Mouse (Mus musculus): ENCODE data around the gene St14.

- TF ChIP-seq CTCF (IDR thresholded peaks at IDR 0.05), result peak; percentile 87
- TF ChIP-seq EP300 (IDR thresholded peaks at IDR 0.05), result no peak
Measured at GRCm38 (mm10) chr9:31082054-31082666, 49.5 kb downstream of the St14 start.
